Mouse (Mus musculus): ENCODE results near the gene Wfdc3. TPM values are rescaled to one million over a fixed set of nuclear protein-coding genes. Genes with fewer than 3 reads are reported as not detected.
A peak's percentile ranks its signal among the peaks of the same experiment; 100 is the strongest.

The Wfdc3 gene
- total RNA-seq (2014; fragmentation: Nextera tagmentation), result not detected in 2 replicates
- total RNA-seq (2017), result not detected in 2 replicates

- peak; percentile 91 for ATAC-seq (replicated peaks; ENCODE audit: poor library complexity, severe bottlenecking)
These were observed at the start of gene Wfdc3, which contains the start of gene Dnttip1 for GRCm38 (mm10) chr2:164745843-164746479. Gene Wfdc3, minus strand, starts transcription at chr2:164745931. Gene Dnttip1, plus strand, starts transcription at chr2:164745983.

GRCm38 (mm10) chr2:164794293-164794692, 48.6 kb upstream of the Wfdc3 start:
- ATAC-seq (replicated peaks; ENCODE audit: poor library complexity, severe bottlenecking), result peak; percentile 80

- ATAC-seq (replicated peaks; ENCODE audit: poor library complexity, severe bottlenecking), result no peak
These were observed 48.0 kb upstream of the Wfdc3 start for GRCm38 (mm10) chr2:164793772-164794171.

- peak; percentile 38; the same call in 1 of the 2 replicates for ATAC-seq (replicated peaks; ENCODE audit: poor library complexity, severe bottlenecking)
These were observed 47.5 kb upstream of the Wfdc3 start for GRCm38 (mm10) chr2:164793236-164793635.

- ATAC-seq (replicated peaks; ENCODE audit: poor library complexity, severe bottlenecking), result no peak
These were observed 46.9 kb upstream of the Wfdc3 start for GRCm38 (mm10) chr2:164792400-164793190.

GRCm38 (mm10) chr2:164791841-164792261, 46.1 kb upstream of the Wfdc3 start:
- no peak for ATAC-seq (replicated peaks; ENCODE audit: poor library complexity, severe bottlenecking)

GRCm38 (mm10) chr2:164790451-164790850, 44.7 kb upstream of the Wfdc3 start:
- ATAC-seq (replicated peaks; ENCODE audit: poor library complexity, severe bottlenecking), result no peak

GRCm38 (mm10) chr2:164788411-164788810, 42.7 kb upstream of the Wfdc3 start:
- no peak for ATAC-seq (replicated peaks; ENCODE audit: poor library complexity, severe bottlenecking)

- ATAC-seq (replicated peaks; ENCODE audit: poor library complexity, severe bottlenecking), result no peak
These were observed 42.0 kb upstream of the Wfdc3 start for GRCm38 (mm10) chr2:164787779-164788178.

- ATAC-seq (replicated peaks; ENCODE audit: poor library complexity, severe bottlenecking), result peak; percentile 81
These were observed 41.3 kb upstream of the Wfdc3 start for GRCm38 (mm10) chr2:164787032-164787431.

- no peak for ATAC-seq (replicated peaks; ENCODE audit: poor library complexity, severe bottlenecking)
These were observed 40.7 kb upstream of the Wfdc3 start for GRCm38 (mm10) chr2:164786388-164786885.

- ATAC-seq (replicated peaks; ENCODE audit: poor library complexity, severe bottlenecking), result peak; percentile 59
These were observed 40.0 kb upstream of the Wfdc3 start, which contains the start of gene Snx21 for GRCm38 (mm10) chr2:164785481-164786387. Gene Snx21, plus strand, starts transcription at chr2:164785823.

- no peak for ATAC-seq (replicated peaks; ENCODE audit: poor library complexity, severe bottlenecking)
These were observed 39.2 kb upstream of the Wfdc3 start for GRCm38 (mm10) chr2:164784869-164785420.

- no peak for ATAC-seq (replicated peaks; ENCODE audit: poor library complexity, severe bottlenecking)
These were observed 38.3 kb upstream of the Wfdc3 start for GRCm38 (mm10) chr2:164783926-164784581.

- no peak for ATAC-seq (replicated peaks; ENCODE audit: poor library complexity, severe bottlenecking)
These were observed 36.1 kb upstream of the Wfdc3 start for GRCm38 (mm10) chr2:164781876-164782275.

- no peak for ATAC-seq (replicated peaks; ENCODE audit: poor library complexity, severe bottlenecking)
These were observed 33.9 kb upstream of the Wfdc3 start, which contains the start of gene Tnnc2 for GRCm38 (mm10) chr2:164779481-164780086. Gene Tnnc2, minus strand, starts transcription at chr2:164779967.

GRCm38 (mm10) chr2:164778809-164779208, 33.1 kb upstream of the Wfdc3 start:
- no peak for ATAC-seq (replicated peaks; ENCODE audit: poor library complexity, severe bottlenecking)

- ATAC-seq (replicated peaks; ENCODE audit: poor library complexity, severe bottlenecking), result no peak
These were observed 32.2 kb upstream of the Wfdc3 start for GRCm38 (mm10) chr2:164778015-164778287.

All from granulocyte monocyte progenitor cell, adult 5-6 weeks (primary cell).